Mouse (Mus musculus): ENCODE data around the gene Apopt1.

DNA sequence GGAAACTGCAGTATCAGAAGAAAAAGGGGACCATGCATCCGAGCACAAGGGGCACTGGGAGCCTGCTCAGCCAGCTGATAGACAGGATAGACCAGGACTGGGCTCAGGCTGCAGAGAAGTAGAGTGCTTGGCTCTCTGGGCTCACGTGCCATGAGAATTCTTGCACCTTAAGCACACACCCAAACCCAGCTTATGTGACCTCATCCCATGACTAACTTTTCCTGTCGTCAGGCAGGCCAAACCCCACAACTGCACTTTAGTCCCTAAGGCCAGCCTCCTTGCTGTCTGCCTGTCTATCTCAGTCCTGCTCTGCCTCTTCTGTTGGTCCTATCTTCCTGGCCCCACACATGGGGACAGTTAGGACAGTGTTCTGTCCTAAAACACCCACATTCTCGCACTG lies 15.4 kb upstream of the Apopt1 start:
- no peak for TF ChIP-seq CTCF (IDR thresholded peaks at IDR 0.05; ENCODE audit: low read depth)
- no peak for TF ChIP-seq EP300 (IDR thresholded peaks at IDR 0.05; ENCODE audit: low read depth)
